Mouse (Mus musculus): Measurements from ENCODE around the gene Pkp3. TPM values are rescaled to one million over a fixed set of nuclear protein-coding genes. Genes with fewer than 3 reads are reported as not detected.

Gene Pkp3
- polyA plus RNA-seq, 1 experiment from 2014 or later: 16.2 TPM

GRCm38 (mm10) chr7:141072017-141072745 lies 5.8 kb upstream of the Pkp3 start:
- H3K9me3 ChIP-seq: no peaks in the 10 kb centered on the region
- no peak overlapping the region for H3K27ac ChIP-seq
- H3K4me3 ChIP-seq: no peak overlapping the region
- H3K36me3 ChIP-seq: peaks cover 14% of the 10 kb centered on the region
- H3K4me2 ChIP-seq (replicated peaks): no peak overlapping the region
- H3K9ac ChIP-seq: no peak overlapping the region
- H3K27me3 ChIP-seq: peaks cover 27% of the 10 kb centered on the region
- no peak for ATAC-seq (ENCODE audit: insufficient number of reproducible peaks, insufficient read depth, low FRiP score, low TSS enrichment)
- peaks cover 18% of the 10 kb centered on the region; the same call in 1 of the 2 replicates for H3K4me1 ChIP-seq
- 30% methylated on average over 23 of the region's 23 CpGs for WGBS

- Histone ChIP-seq H3K4me1 (peaks cover 18% of the 10 kb centered on the region; the same call in 1 of the 2 replicates), H3K4me3 (no peak overlapping the region), H3K27me3 (peaks cover 23% of the 10 kb centered on the region), H3K36me3 (no peaks in the 10 kb centered on the region), H3K9ac (no peak overlapping the region), H3K4me2 (replicated peaks) (no peak overlapping the region), H3K27ac (no peak overlapping the region), H3K9me3 (no peaks in the 10 kb centered on the region)
- 84% methylated on average over 4 of the region's 4 CpGs for WGBS
- ATAC-seq (ENCODE audit: insufficient number of reproducible peaks, insufficient read depth, low FRiP score, low TSS enrichment): no peak
Observed at GRCm38 (mm10) chr7:141073782-141074181, 4.2 kb upstream of the Pkp3 start.

GRCm38 (mm10) chr7:141078876-141079275 lies 858 bp downstream of the Pkp3 start:
- H3K4me1 ChIP-seq: 0 out of 2 replicates have a peak, but pooled peaks cover 5% of the 10 kb centered on the region
- H3K27ac ChIP-seq: 0 out of 2 replicates have a peak overlapping the region, but pooled peaks have one; percentile 25
- WGBS: 74% methylated on average over 4 of the region's 4 CpGs
- H3K27me3 ChIP-seq: peaks cover 27% of the 10 kb centered on the region
- H3K4me2 ChIP-seq (replicated peaks): no peak overlapping the region
- no peak overlapping the region for H3K9ac ChIP-seq
- H3K9me3 ChIP-seq: no peaks in the 10 kb centered on the region
- no peak overlapping the region for H3K4me3 ChIP-seq
- no peak for ATAC-seq (ENCODE audit: insufficient number of reproducible peaks, insufficient read depth, low FRiP score, low TSS enrichment)
- no peaks in the 10 kb centered on the region for H3K36me3 ChIP-seq

- Histone ChIP-seq H3K27ac (peak overlapping the region; percentile 25; the same call in 1 of the 2 replicates), H3K4me3 (peak overlapping the region; percentile 20), H3K9ac (0 out of 2 replicates have a peak overlapping the region, but pooled peaks have one; percentile 24), H3K27me3 (peaks cover 27% of the 10 kb centered on the region), H3K4me1 (0 out of 2 replicates have a peak, but pooled peaks cover 5% of the 10 kb centered on the region), H3K4me2 (replicated peaks) (peak overlapping the region; percentile 32), H3K36me3 (no peaks in the 10 kb centered on the region), H3K9me3 (no peaks in the 10 kb centered on the region)
- WGBS: 17% methylated on average over 31 of the region's 34 CpGs
- ATAC-seq (ENCODE audit: insufficient number of reproducible peaks, insufficient read depth, low FRiP score, low TSS enrichment): 0 out of 2 replicates have a peak, but pooled peaks have one; percentile 32
Observed at GRCm38 (mm10) chr7:141079481-141080449, 1.7 kb downstream of the Pkp3 start.

- Histone ChIP-seq H3K9ac (no peak overlapping the region), H3K9me3 (no peaks in the 10 kb centered on the region), H3K4me2 (replicated peaks) (no peak overlapping the region), H3K36me3 (no peaks in the 10 kb centered on the region), H3K4me1 (no peaks in the 10 kb centered on the region; the same call in 1 of the 2 replicates), H3K27me3 (peaks cover 42% of the 10 kb centered on the region), H3K4me3 (no peak overlapping the region), H3K27ac (no peak overlapping the region)
- WGBS: 43% methylated on average over 8 of the region's 8 CpGs
- no peak for ATAC-seq (ENCODE audit: insufficient number of reproducible peaks, insufficient read depth, low FRiP score, low TSS enrichment)
Observed at GRCm38 (mm10) chr7:141087894-141088293, 9.9 kb downstream of the Pkp3 start.

- Histone ChIP-seq H3K27me3 (peaks cover 45% of the 10 kb centered on the region), H3K9ac (0 out of 2 replicates have a peak overlapping the region, but pooled peaks have one; percentile 32)
- no peak for ATAC-seq (ENCODE audit: insufficient number of reproducible peaks, insufficient read depth, low FRiP score, low TSS enrichment)
Observed at GRCm38 (mm10) chr7:141088473-141088872, 10.5 kb downstream of the Pkp3 start.

GRCm38 (mm10) chr7:141090228-141090627 lies 12.2 kb downstream of the Pkp3 start:
- no peaks in the 10 kb centered on the region; the same call in 1 of the 2 replicates for H3K4me1 ChIP-seq
- H3K36me3 ChIP-seq: no peaks in the 10 kb centered on the region
- no peak for ATAC-seq (ENCODE audit: insufficient number of reproducible peaks, insufficient read depth, low FRiP score, low TSS enrichment)
- H3K9me3 ChIP-seq: no peaks in the 10 kb centered on the region
- H3K4me2 ChIP-seq (replicated peaks): no peak overlapping the region
- H3K27me3 ChIP-seq: peaks cover 45% of the 10 kb centered on the region
- H3K27ac ChIP-seq: no peak overlapping the region
- H3K9ac ChIP-seq: no peak overlapping the region
- WGBS: 70% methylated on average over 8 of the region's 8 CpGs
- H3K4me3 ChIP-seq: no peak overlapping the region

More at GRCm38 (mm10) chr7:141088473-141088872, 10.5 kb downstream of the Pkp3 start:
- H3K4me1 ChIP-seq: no peaks in the 10 kb centered on the region; the same call in 1 of the 2 replicates
- H3K36me3 ChIP-seq: no peaks in the 10 kb centered on the region
- H3K4me3 ChIP-seq: no peak overlapping the region
- no peaks in the 10 kb centered on the region for H3K9me3 ChIP-seq
- 35% methylated on average over 18 of the region's 18 CpGs for WGBS
- H3K4me2 ChIP-seq (replicated peaks): 0 out of 2 replicates have a peak overlapping the region, but pooled peaks have one; percentile 12
- no peak overlapping the region for H3K27ac ChIP-seq

- Histone ChIP-seq H3K9me3 (no peaks in the 10 kb centered on the region), H3K9ac (peak overlapping the region; percentile 2; the same call in 1 of the 2 replicates), H3K4me2 (replicated peaks) (peak overlapping the region; percentile 45), H3K4me1 (no peaks in the 10 kb centered on the region; the same call in 1 of the 2 replicates), H3K4me3 (peak overlapping the region; percentile 18), H3K36me3 (no peaks in the 10 kb centered on the region), H3K27ac (no peak overlapping the region), H3K27me3 (peaks cover 42% of the 10 kb centered on the region)
- WGBS: 7% methylated on average over 37 of the region's 37 CpGs
- ATAC-seq (ENCODE audit: insufficient number of reproducible peaks, insufficient read depth, low FRiP score, low TSS enrichment): peak; percentile 65; the same call in 1 of the 2 replicates
Observed at GRCm38 (mm10) chr7:141092051-141092735, 14.2 kb downstream of the Pkp3 start.

- Histone ChIP-seq H3K9ac (no peak overlapping the region), H3K4me1 (no peaks in the 10 kb centered on the region; the same call in 1 of the 2 replicates), H3K9me3 (no peaks in the 10 kb centered on the region), H3K4me3 (no peak overlapping the region), H3K4me2 (replicated peaks) (no peak overlapping the region), H3K27me3 (peaks cover 34% of the 10 kb centered on the region), H3K36me3 (no peaks in the 10 kb centered on the region), H3K27ac (no peak overlapping the region)
- WGBS: 80% methylated on average over 6 of the region's 6 CpGs
- no peak for ATAC-seq (ENCODE audit: insufficient number of reproducible peaks, insufficient read depth, low FRiP score, low TSS enrichment)
Observed at GRCm38 (mm10) chr7:141093950-141094349, 15.9 kb downstream of the Pkp3 start.

GRCm38 (mm10) chr7:141094487-141095205 lies 16.6 kb downstream of the Pkp3 start:
- Histone ChIP-seq H3K4me1 (no peaks in the 10 kb centered on the region; the same call in 1 of the 2 replicates), H3K27ac (no peak overlapping the region), H3K27me3 (peaks cover 34% of the 10 kb centered on the region), H3K4me2 (replicated peaks) (no peak overlapping the region), H3K9me3 (no peaks in the 10 kb centered on the region), H3K4me3 (no peak overlapping the region), H3K9ac (no peak overlapping the region), H3K36me3 (no peaks in the 10 kb centered on the region)
- WGBS: 59% methylated on average over 15 of the region's 15 CpGs
- no peak for ATAC-seq (ENCODE audit: insufficient number of reproducible peaks, insufficient read depth, low FRiP score, low TSS enrichment)

Measured in embryonic facial prominence, embryonic 12.5 days (tissue).